Mouse (Mus musculus) cerebellum, postnatal 14 days (tissue): ENCODE measurements around the gene Mroh2a.
"Not testable (repeated sequence)": the region's sequence is repeated elsewhere in the genome, so short reads cannot be mapped to it uniquely, and the experiment has no call there.

ENCODE experiments used
- DNase-seq, 2 experiments: peaks; one replicate each; pipeline ENCODE4 v3.0.0; 2021; ENCODE audit warnings: mixed read lengths in 2 of 2

Gene Mroh2a

DNA sequence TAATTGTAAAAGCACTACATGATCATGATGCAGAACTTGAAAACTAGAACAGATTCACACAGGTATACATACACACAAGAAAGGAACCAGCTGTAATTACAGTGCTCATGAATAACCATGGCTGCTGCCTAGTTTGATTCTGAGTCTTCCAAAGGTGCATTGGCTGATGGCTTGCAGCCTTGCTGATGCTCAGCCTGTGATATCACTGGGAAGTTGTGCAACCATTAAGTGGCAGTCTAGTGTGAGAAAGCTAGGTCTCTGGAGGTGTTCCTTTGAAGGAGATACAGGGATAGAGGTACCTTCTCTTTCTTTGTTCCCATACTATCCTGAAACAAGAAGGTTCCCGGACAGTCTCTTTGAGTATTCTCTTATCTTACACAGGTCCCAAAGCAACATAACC lies 7.7 kb upstream of the Mroh2a start:
- DNase-seq: no peak

GRCm38 (mm10) chr1:88220336-88220735 lies 6.5 kb upstream of the Mroh2a start:
- no peak for DNase-seq

DNA sequence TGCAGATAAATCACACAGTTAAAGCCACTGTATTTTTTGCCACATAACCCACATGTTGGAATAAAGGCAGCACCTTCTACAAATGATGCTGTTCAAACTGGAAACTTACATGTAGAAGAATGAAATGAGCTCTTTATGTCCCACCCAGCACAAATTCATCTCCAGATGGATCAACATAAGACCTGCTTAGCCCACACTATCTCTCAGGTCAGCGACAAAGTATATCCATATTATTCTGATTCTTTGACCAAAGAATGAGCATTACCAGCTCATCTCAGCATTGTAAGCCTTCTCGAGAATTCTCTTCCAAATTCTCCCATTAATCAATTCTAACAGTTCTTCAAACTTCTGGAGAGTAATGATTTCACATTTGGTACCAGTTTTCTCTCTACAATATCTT lies 4.6 kb upstream of the Mroh2a start:
- no peak for DNase-seq

DNA sequence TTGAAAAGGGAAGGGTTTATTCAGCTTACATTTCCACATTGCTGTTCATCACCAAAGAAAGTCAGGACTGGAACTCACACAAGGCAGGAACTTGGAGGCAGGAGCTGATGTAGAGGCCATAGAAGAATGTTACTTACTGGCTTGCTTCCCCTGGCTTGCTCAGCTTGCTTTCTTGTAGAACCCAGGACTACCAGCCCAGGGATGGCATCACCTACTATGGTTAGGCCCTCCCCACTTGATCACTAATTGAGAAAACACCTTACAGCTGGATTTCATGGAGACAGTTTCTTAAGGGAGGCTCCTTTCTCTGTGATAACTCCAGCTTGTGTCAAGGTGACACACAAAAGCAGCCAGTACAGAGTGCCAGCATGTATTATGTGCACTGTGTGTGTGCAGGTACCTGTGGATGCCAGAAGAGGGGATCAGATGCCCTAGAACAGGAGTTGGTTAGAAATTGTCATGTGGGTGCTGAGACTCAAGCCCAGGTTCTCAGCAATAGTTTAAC lies 3.7 kb upstream of the Mroh2a start:
- DNase-seq: not testable (repeated sequence)

GRCm38 (mm10) chr1:88223591-88223990 lies 3.2 kb upstream of the Mroh2a start:
- DNase-seq: no peak

DNA sequence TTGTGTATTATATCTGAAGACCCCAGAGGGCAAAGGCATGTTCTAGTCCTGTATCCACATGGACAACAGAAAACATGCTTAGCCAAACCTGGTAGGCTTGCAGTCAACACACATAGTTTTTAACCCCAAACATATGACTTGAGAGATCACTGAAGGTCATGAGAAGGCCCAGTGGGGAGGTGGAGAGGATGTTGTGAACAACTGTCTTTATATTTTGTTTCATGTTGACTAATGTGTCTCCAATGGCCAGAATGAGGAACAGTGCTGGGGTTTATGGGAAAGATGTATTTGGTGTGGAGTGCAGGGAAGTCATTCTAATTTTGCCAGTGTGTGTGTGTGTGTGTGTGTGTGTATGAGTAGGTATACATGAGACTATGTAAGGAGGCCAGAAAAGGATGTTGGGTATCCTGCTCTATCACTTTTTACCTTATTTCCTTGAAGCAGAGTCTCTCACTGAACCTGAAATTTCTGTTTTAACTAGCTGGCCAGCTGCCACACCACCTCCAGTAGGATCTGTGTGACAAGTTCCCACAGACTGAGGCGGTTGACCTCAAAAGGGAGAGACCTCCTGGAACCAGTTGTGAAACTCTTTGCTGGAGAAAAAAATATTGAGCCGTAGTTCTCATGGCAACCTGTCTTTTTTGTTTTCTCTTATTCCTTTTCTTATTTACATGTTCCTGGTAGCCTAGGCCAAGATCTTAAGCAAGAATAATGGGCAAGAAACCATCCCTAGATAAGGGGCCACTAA lies 2.6 kb upstream of the Mroh2a start:
- no peak for DNase-seq

DNA sequence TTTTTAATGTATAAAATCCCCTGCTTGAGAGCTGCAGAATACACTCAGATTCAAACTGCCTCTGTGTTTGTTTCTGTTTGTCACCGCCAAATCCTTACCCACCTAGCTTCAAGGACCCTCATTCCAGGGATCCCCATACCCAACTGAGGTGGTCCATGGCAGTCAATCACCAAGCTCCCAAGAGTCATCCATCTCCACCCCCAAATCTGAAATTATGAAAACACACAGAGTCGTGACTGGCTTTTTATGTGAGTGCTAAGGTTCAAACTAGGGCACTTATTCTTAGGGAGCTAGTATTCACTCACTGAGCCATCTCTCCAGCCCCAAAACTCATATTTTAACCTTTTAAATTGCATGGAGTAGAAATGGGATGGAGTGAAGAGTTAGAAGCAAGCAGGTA lies 1.5 kb upstream of the Mroh2a start:
- not testable (repeated sequence) for DNase-seq

DNA sequence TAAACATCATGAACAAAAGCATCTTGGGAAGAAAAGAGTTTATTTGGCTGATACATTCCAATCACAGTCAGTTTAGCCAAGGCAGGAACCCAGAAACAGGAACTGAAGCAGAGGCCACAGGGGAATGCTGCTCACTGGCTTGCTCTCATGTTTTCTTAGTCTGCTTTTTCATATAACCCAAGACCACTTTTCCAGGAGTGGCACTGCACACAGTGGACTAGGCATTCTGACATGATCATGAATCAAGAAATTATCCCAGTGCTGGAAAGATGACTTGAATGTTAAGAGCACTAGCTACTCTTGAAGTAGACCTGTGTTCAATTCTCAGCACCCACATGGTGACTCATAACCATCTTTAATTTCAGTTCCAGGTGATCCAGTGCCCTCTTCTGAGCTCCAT lies 1.0 kb upstream of the Mroh2a start:
- no peak for DNase-seq

DNA sequence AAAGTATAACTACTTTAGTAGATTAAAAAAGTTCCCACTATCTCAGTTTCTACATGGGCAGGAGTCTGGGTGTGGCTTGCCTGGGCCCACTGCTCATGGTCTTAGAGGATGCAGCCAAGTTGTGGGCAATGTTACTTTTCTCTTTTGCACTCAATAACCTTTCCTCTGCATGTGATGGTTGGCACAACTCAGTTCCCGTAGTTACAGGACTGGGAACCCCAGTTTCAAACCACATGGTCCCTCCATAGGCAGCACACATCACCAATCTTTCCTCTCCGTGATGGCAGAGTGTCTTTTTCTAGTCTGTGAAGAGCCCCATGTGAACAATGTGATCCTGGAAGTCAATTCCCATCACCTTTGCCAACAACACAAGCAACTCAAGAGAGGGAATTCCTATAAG lies 696 bp downstream of the Mroh2a start:
- DNase-seq: no peak

GRCm38 (mm10) chr1:88228121-88228520 lies 1.3 kb downstream of the Mroh2a start:
- no peak for DNase-seq

DNA sequence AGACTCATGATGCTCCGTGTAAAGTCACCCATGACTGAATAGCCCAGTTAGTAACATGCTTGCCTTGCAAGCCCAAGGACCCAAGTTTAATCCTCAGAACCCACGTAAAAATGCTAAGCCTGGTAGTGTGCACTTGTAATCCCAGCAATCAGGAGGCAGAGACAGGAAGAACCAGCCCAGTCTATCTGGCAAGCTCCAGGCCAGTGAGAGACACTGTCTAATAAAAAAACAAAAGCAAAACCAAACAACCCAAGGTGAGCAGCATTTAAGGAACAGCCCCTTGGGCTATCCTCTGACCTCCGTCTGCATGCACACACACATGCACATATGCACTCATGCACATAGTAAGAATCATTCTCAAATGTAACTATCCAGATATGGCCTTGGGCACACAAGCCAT lies 2.8 kb downstream of the Mroh2a start:
- no peak for DNase-seq

DNA sequence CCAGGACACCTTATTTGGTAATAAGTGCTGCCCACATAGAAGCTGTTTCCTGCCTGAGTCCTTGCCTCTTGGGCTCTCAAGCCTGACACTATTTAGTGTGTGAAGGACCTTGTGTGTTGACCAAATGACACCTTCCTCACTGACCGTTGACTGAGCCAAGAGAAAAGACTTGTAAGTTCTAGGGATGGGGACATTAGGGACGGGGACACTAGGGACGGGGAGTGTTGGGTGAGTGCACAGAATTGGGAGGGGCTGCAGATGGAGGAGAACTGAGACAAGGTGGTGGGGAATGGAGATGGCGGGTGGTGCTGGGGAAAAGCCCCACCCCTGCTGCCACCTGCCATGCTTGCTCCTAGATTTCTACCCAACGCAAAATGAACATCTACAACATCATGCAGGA lies 3.2 kb downstream of the Mroh2a start:
- DNase-seq: no peak

DNA sequence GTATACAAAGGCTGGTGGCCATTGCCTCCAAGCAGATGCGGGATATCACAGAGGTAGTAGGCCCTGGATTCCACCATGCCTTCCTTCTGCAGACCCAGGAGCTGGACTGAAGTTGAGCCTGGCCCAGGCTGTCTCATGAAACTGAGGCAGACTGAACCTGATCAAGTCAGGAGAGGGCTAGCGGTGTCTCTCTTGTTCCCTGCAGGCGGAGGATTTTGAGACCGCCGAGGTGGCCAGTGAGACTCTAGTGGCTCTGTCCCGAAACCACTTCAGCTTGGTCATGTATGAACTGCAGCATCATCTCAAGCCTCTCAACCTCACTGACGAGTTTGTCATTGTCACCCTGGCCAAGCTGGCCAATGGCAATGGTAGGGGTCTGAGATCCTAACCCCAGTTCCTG lies 3.6 kb downstream of the Mroh2a start:
- DNase-seq: no peak

DNA sequence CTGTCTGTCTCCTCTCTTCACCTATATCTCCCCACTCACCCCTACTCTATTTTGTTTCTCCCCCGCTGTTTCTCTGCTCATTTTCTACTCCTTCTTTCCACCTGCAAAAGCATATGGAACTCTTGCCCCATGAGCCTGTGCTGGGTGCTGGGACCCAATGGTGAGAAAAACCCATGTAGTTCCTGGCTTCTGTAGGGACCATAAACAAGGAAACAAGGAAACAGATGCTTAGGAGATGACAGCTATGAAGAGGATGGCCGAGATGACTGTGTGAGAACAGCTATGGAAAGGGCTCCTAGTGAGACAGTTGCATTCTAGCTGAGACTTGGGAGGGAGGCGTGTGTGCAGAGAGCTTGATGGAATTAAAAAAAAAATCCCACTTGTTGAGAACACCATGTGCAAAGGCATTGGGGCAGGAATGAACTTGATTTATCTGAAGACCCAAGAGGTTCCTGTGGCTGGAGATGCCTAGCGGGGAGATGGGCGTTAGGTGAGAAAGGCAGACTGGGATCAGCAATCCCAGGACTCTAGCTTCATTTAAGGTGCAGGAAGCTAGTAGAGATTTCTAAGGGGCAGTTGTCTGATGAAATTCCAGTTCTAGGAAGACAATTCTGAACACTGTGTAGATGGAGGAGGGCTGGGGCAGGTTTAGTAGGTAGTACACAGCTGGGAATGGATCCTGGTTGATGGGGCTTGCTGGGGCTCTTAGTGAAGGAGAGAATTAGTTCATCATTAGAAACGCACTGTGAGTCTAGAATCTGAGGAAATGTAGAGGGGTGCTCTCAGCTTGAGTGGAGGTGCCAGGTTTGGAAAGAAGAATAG lies 4.4 kb downstream of the Mroh2a start:
- no peak for DNase-seq

GRCm38 (mm10) chr1:88231803-88232499 lies 5.2 kb downstream of the Mroh2a start:
- DNase-seq: peak in 1 of 2 experiments; percentile 4

DNA sequence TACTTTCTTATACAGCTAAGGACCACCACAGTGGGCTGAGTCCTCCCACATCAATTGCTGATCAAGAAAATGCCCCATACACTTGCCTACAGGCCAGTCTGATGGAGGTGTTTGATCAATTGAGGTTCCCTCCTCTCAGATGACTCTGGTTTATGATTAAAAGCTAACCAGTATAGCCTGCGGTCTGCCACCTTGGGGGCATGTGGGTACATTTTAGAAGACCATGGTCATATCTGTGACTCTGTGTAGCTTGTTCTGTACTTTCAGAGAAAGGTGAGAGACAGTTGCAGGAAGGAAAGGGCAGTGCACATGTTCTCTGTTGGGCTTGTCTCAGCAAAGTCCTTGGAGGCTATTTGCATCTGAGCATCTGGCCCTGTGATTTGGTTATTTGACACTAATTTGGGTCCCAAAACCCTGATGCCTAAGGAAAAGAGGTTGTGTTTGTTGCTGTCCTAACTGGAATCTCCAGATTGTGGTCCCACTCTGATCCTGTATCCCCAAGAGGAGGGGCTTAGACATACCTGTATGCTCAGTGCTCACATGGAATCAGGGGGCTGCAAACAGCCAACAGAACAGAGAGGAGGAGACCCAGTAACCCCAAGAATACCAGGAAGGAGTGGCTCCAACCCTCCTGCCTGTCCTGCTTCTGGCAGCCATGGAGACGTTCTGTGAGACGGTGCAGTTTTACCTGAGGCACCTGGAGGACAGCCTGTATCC lies 6.0 kb downstream of the Mroh2a start:
- peak in 1 of 2 experiments; percentile 1 for DNase-seq

- peak in 1 of 2 experiments; percentile 1 for DNase-seq
These were observed 6.8 kb downstream of the Mroh2a start for GRCm38 (mm10) chr1:88233421-88234247.

- DNase-seq: no peak
These were observed 7.4 kb downstream of the Mroh2a start for GRCm38 (mm10) chr1:88234248-88234610.

DNA sequence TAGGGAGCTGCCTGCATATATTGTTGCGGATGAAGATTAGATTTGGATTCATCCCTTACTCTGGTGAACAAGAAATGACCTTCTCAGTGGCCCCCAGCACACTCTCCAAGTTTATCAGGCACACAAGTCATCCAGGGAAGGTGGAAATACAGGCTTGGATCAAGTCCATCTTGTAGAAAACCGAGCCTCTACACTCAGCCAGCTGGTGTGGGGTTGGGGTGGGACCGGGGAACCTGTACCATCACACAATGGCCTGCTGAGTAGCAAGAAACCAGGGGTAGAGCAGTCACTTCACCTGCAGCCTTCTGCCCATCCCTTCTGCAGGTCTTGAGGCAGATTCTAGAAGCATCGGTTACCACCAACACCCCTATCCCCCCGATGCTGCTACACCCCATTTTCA lies 7.9 kb downstream of the Mroh2a start:
- no peak for DNase-seq

GRCm38 (mm10) chr1:88235046-88235893 lies 8.5 kb downstream of the Mroh2a start:
- no peak for DNase-seq

DNA sequence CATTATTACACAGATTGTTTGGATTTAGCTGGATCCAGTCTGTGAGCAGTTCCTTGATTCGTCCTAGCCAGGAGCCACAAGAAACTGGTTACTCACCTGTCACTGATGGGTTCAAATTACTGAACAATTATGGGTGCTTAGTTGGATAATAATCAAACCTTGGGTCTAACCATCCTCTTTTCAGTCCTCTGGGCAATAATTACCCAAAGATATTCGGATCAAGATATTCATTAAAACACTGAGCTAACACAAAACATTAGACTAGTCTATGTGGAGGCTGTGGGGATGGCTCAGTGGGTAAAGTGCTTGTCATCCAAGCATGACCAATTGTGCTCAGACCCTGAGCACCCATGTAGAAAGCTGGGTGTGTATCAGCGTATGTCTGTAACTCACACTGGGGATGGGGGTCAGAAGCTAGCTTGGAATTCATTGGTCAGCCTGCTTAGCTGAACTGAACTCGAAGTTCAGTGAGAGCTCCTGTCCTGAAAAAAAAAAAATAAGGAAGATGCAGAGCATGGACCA lies 9.2 kb downstream of the Mroh2a start:
- DNase-seq: no peak
